Mouse (Mus musculus) MEL-GATA-1-ER (cell line): ENCODE measurements around the gene Efnb3.
"Not testable (repeated sequence)": the region's sequence is repeated elsewhere in the genome, so short reads cannot be mapped to it uniquely, and the experiment has no call there.

ENCODE experiments used
- DNase-seq: peaks from one replicate; pipeline ENCODE4 v3.0.0-alpha.2; 2012; ENCODE audit warnings: low read depth; ENCODE audit errors: extremely low read depth

Efnb3 gene

GRCm38 (mm10) chr11:69552622-69553340 is 7.2 kb downstream of the Efnb3 start:
- DNase-seq, result no peak

DNA sequence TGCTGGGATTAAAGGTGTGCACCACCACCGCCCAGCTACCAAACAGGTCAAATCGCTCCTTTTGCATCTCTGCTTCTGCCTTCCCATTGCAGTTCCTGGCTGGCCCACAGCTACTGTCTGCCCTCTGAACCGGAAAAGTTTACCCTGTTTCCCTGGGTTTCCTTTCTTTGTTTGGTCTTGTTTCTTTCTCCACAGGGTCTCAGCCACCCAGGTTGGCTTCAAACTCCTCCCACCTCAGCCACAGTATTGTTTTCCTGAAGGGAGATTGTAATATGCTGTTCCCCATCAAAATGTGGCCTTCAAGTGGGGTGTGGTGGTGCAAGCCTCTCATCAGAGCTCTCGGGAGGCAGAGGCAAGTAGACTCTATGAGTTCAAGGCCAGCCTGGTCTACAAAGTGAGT is 8.7 kb downstream of the Efnb3 start:
- no peak for DNase-seq

- no peak for DNase-seq
Measured at GRCm38 (mm10) chr11:69549060-69549656, 10.8 kb downstream of the Efnb3 start, which contains the start of gene Dnah2. Gene Dnah2, minus strand, starts transcription at chr11:69549110.

DNA sequence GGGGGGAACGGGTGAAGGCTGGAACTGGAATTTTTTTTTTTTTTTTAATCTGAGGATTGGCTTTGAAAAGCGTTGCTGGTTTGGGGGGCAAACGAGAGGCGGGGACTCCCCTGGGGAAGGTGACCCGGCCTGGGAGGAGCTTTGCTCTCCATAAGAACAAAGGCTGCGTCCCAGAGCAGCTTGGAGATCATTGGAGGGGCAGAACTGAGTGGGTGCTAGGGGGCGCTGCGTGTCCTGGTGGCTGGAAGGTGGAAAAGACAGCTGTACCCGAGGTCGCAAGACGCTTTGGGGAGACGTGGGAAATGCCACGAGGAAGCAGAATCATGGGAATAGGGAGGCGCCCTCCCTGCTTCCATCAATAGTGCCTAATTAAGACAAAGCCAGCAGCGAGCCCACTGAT is 12.9 kb downstream of the Efnb3 start:
- DNase-seq, result no peak

DNA sequence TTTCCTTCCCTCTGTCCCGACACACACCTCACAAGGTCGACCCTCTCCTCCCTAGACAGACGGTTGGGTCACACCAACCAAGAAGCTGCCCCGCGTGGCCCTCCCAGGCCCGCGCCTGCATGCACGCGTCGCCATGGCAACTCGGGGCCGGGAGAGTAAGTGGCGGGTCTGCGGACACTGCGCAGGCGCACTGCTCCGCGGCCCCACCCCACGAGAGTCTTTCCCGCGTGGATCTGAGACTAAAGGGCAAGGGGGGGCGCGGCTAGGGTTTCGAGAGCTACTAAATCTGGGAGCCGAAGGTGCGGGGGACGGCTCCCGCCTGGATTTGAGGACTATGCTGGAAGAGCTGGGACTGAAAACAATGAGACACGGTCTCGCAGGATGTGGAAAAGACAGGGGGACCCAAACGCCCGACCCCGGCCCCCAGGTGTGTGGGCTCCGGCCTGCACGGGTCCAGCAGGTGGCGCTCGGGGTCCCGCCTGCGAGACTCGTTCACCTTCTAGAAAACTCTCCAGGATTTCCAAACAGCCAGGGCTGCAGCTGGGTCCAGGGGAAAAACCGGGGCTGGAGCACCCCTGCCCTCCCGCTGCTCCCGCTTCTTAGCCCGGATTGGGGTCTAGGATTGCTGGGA is 13.5 kb downstream of the Efnb3 start:
- DNase-seq, result no peak

DNA sequence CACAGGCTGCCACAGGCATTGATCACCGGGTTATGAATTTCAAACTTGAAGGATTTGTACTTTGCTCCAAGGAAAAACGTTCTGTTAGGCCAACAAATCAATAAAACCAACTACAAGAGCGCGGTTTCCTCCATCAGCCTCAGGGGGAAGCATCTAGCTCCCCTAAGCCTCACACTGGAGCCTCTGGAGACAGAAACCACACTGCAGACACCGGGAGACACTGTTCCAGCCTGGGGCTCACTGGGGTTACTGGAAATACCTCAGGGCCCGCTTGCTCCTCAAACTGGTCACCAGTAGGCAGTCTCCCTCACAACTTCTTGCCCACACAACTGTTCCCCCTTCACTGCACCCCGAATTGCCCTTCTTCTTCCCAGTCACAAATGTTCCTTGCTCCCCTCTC is 14.0 kb downstream of the Efnb3 start:
- no peak for DNase-seq

- no peak for DNase-seq
Measured at GRCm38 (mm10) chr11:69543598-69543997, 16.4 kb downstream of the Efnb3 start.

GRCm38 (mm10) chr11:69541741-69542140 is 18.3 kb downstream of the Efnb3 start:
- DNase-seq, result not testable (repeated sequence)

GRCm38 (mm10) chr11:69540700-69541099 is 19.3 kb downstream of the Efnb3 start:
- no peak for DNase-seq

DNA sequence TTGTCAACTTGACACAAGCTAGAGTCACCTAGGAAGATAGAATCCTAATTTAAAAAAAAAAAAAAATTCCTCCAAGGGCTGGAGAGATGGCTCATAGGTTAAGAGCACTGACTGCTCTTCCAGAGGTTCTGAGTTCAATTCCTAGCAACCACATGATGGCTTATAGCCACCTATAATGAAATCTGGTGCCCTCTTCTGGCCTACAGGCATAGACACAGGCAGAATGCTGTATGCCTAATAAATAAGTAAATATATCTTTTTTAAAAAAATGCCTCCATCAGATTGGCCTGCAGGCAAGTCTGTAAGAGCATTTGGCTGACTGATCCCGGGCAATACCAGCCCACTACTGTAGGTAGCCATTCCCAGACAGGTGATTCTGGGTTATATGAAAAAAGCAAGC is 25.0 kb downstream of the Efnb3 start:
- no peak for DNase-seq

DNA sequence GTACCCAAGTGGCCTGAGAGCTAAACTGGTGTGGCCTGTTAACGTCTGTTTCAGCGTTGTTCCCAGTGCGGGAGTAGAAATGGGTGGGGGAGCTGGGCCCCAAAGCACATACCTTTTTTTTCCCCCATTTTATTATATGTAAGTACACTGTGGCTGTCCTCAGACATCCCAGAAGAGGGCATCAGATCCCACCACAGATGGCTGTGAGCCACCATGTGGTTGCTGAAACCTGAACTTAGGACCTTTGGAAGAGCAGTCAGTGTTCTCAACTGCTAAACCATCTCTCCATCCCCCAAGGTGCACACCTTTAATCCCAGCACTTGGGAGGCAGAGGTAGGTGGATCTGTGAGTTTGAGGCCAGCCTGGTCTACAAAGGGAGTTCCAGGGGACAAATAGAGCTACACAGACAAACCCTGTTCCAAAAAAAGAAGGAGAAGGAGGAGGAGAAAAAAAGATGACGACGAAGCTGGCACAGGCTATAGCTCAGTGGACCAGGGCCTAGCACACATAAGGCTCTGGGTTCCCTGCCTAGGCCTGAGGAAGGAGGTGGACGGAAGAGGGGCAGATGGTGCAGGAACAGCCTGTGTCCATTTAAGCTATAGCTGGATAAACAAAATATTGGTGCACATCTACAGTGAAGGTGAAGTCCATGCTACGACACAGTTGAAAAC is 27.4 kb downstream of the Efnb3 start:
- DNase-seq, result no peak

GRCm38 (mm10) chr11:69530755-69531154 is 29.2 kb downstream of the Efnb3 start:
- DNase-seq, result peak; percentile 36

DNA sequence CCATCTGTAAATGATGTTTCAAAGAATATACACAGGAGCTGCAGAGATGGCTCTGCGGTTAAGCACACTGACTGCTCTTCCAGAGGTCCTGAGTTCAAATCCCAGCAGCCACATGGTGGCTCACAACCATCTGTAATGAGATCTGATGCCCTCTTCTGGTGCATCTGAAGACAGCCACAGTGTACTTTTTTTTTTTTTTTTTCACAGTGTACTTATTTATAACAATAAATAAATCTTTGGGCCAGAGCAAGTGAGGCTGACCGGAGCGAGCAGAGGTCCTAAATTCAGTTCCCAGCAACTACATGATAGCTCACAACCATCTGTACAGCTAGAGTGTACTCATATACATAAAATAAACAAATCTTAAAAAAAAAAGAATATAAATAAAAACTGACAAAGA is 29.7 kb downstream of the Efnb3 start:
- DNase-seq, result not testable (repeated sequence)

DNA sequence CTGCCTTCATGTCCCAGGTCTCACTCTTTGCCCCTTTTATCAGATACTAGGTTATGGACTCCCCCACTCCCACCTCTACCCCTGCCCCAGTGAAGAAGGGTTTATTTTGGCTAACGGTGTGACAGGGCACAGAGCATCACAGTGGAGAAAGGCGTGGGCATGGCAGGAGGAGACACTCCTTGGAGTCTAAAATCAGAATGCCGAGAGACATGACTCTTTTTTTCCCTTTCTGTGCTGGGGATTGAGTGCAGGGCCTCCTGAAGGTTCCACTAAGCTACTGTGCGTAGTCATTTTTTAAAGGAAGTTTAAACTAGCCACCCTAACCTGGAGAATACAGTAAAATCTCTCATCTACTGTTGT is 32.0 kb downstream of the Efnb3 start:
- no peak for DNase-seq

GRCm38 (mm10) chr11:69527098-69528030 is 32.6 kb downstream of the Efnb3 start:
- no peak for DNase-seq

DNA sequence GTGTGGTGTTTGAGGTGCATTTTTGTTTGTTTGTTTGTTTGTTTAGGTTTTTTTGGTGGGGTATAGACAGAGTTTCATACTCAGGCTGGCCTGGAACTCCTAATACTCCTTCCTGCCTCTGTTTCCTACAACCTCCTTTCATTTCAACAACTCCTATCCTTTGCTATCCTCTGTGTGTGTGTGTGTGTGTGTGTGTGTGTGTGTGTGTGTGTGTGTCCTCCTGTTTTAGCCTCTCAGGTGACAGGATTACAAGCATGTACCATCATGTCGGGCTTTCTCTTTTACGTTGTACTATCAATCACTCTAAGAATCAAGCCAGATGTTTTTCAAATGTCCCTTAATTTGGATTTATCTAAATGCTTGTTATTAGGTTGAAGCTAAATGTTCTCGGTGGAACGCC is 33.4 kb downstream of the Efnb3 start:
- no peak for DNase-seq

DNA sequence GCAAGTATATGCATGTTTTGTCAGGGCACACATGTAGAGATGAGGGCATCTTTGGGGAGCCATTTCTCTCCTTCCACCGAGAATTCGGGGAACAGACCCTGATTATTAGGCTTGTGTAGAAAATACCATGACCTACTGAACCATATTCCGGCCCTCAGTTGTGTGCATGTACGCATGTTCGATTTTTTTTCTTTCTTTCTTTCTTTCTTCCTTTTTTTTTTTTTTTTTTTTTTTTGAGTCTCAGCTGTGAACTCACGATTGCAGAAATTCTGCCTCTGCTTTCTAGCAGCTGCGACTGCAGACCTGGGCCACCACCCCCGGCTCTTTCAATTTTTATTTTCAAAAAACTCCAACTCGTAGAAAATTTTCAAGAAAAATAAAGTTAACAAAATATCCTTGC is 34.3 kb downstream of the Efnb3 start:
- no peak for DNase-seq

GRCm38 (mm10) chr11:69523651-69524050 is 36.4 kb downstream of the Efnb3 start:
- no peak for DNase-seq

GRCm38 (mm10) chr11:69521526-69522149 is 38.4 kb downstream of the Efnb3 start:
- no peak for DNase-seq

GRCm38 (mm10) chr11:69519976-69520375 is 40.0 kb downstream of the Efnb3 start:
- DNase-seq, result no peak

DNA sequence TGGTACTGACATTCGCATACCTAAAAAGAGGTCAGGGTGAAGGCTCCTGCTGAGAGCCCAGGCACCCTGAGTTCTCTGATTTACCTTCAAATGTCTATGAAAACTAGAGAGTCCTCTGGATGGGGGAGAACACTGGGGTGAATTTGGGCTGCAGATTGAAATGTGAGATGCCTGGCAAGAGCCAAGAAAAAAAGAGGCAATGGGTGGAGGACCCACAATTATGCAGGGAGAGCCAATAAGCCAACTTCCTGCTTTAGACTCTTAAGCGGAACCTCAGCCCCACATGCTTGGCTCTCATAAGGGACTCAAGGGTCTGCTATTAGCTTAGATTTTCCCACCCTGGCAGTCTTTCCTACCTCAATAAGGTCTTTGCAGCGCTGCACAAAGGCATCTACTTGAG is 43.3 kb downstream of the Efnb3 start:
- no peak for DNase-seq
